In genomic region chr10:42951078-42952045, GRCm38 (mm10) we compare ENCODE assay signal across 11 mouse cellular contexts.
DNase-seq lines count a peak whose midpoint lies in the region; ATAC-seq and TF ChIP-seq lines count a peak whose summit lies in the region.
"Had no signal": no experiment of that assay in that cellular context is flagged by ENCODE, and none has a peak within 500 bp of the region (broad histone marks: within the 10 kb centered on the region; RNA-seq: fewer than 3 reads in every experiment).

No protein-coding gene starts in this region.

- H3K27ac ChIP-seq in intestine, embryonic 15.5 days: no peak overlapping the region
- no peak overlapping the region for H3K27ac ChIP-seq in intestine, postnatal 0 days (ENCODE audit: low read depth, low read length)
- peak overlapping the region; percentile 60 for H3K27ac ChIP-seq in hindbrain, embryonic 11.5 days (ENCODE audit: low read depth, low read length)
- H3K27ac ChIP-seq: macrophage had no signal

- no peak overlapping the region for H3K4me3 ChIP-seq in intestine, embryonic 15.5 days (replicated peaks)
- no peak overlapping the region for H3K4me3 ChIP-seq in intestine, postnatal 0 days (ENCODE audit: low read depth, low read length)
- no peak overlapping the region for H3K4me3 ChIP-seq in hindbrain, embryonic 11.5 days (ENCODE audit: low read depth, low read length)
- no peak overlapping the region for H3K4me3 ChIP-seq in myocyte
- H3K4me3 ChIP-seq: erythroblast, embryonic 14.5 days had no signal

- CTCF ChIA-PET in Patski (lab: Charles Lee): interaction anchor here (1.6 kb wide), 1 partner anchor 36 kb away, joined by 7 read pairs; no protein-coding TSS in a partner anchor

- H3K4me1 ChIP-seq in intestine, embryonic 15.5 days (replicated peaks): peaks cover 6% of the 10 kb centered on the region
- 0 out of 2 replicates have a peak, but pooled peaks cover 3% of the 10 kb centered on the region for H3K4me1 ChIP-seq in intestine, postnatal 0 days (replicated peaks; ENCODE audit: control insufficient read depth, insufficient read depth, low read length)
- H3K4me1 ChIP-seq in hindbrain, embryonic 11.5 days (replicated peaks; ENCODE audit: control insufficient read depth, insufficient read depth, low read length): peaks cover 2% of the 10 kb centered on the region; the same call in 1 of the 2 replicates

- no peak for TF ChIP-seq POLR2A in myocyte (IDR thresholded peaks at IDR 0.05; ENCODE audit: insufficient read length, low read depth)

- no peak overlapping the region for H3ac ChIP-seq in myocyte (ENCODE audit: control insufficient read depth, insufficient read length)

- no peak for TF ChIP-seq CTCF in intestine, postnatal 0 days (IDR thresholded peaks at IDR 0.05; ENCODE audit: low read depth)
- TF ChIP-seq CTCF in Patski (IDR thresholded peaks at IDR 0.05): no peak

- no peak overlapping the region for H3K9ac ChIP-seq in intestine, embryonic 15.5 days
- no peak overlapping the region for H3K9ac ChIP-seq in intestine, postnatal 0 days (ENCODE audit: low read depth, low read length)
- H3K9ac ChIP-seq in hindbrain, embryonic 11.5 days (ENCODE audit: low read depth, low read length): no peak overlapping the region

- WGBS in intestine, embryonic 15.5 days: 61% methylated on average over 20 of the region's 20 CpGs
- WGBS in intestine, postnatal 0 days: 63% methylated on average over 20 of the region's 20 CpGs
- 57% methylated on average over 20 of the region's 20 CpGs for WGBS in hindbrain, embryonic 11.5 days

- no peak overlapping the region for H3K4me2 ChIP-seq in intestine, embryonic 15.5 days (replicated peaks)
- H3K4me2 ChIP-seq in intestine, postnatal 0 days (replicated peaks; ENCODE audit: low read depth): no peak overlapping the region
- no peak overlapping the region for H3K4me2 ChIP-seq in hindbrain, embryonic 11.5 days (replicated peaks; ENCODE audit: low read depth, low read length)
- peak overlapping the region; percentile 72 for H3K4me2 ChIP-seq in myocyte (ENCODE audit: low read depth)

- H3K27me3 ChIP-seq in intestine, embryonic 15.5 days (replicated peaks): no peaks in the 10 kb centered on the region
- no peaks in the 10 kb centered on the region for H3K27me3 ChIP-seq in intestine, postnatal 0 days (replicated peaks; ENCODE audit: control insufficient read depth, insufficient read depth, low read length)
- H3K27me3 ChIP-seq in Patski (peaks cover 9% of the 10 kb centered on the region), myocyte (ENCODE audit: control insufficient read depth, insufficient read depth, insufficient read length) (no peaks in the 10 kb centered on the region)
- no peaks in the 10 kb centered on the region for H3K27me3 ChIP-seq in hindbrain, embryonic 11.5 days (ENCODE audit: control insufficient read depth, insufficient read depth, low read length)

- ATAC-seq in intestine, embryonic 15.5 days: peak; percentile 21; the same call in 1 of the 2 replicates
- ATAC-seq in intestine, postnatal 0 days: no peak
- peak; percentile 60 for ATAC-seq in Patski
- peak; percentile 53 for ATAC-seq in hindbrain, embryonic 11.5 days (ENCODE audit: low FRiP score)

- H3K9me3 ChIP-seq in intestine, embryonic 15.5 days: no peaks in the 10 kb centered on the region
- no peaks in the 10 kb centered on the region for H3K9me3 ChIP-seq in intestine, postnatal 0 days (ENCODE audit: control insufficient read depth)
- no peaks in the 10 kb centered on the region for H3K9me3 ChIP-seq in hindbrain, embryonic 11.5 days (ENCODE audit: control insufficient read depth, low read length)

- in situ Hi-C loops in Patski (cut with MboI; ENCODE audit: low pct_unique_long_range_greater_than_20kb): no loop called here

- DNase-seq in Patski (ENCODE audit: low read depth, low spot score): no peak
- no peak for DNase-seq in hindbrain, embryonic 11.5 days (ENCODE audit: low spot score)
- no peak for DNase-seq in thymus, adult 18-20 months
- no peak for DNase-seq in thymus, postnatal 14 days
- no peak for DNase-seq in cerebellum, adult 11-12 months
- DNase-seq: heart, postnatal 14 days had no signal

- no peaks in the 10 kb centered on the region for H3K79me2 ChIP-seq in myocyte (ENCODE audit: control insufficient read depth, insufficient read depth)

- H3K36me3 ChIP-seq in intestine, embryonic 15.5 days: no peaks in the 10 kb centered on the region; the same call in 1 of the 2 replicates
- peaks cover 30% of the 10 kb centered on the region for H3K36me3 ChIP-seq in intestine, postnatal 0 days (ENCODE audit: control insufficient read depth, insufficient read depth)
- H3K36me3 ChIP-seq in hindbrain, embryonic 11.5 days (ENCODE audit: control insufficient read depth, insufficient read depth, low read length): no peaks in the 10 kb centered on the region
- H3K36me3 ChIP-seq in myocyte (ENCODE audit: control insufficient read depth, insufficient read depth): no peaks in the 10 kb centered on the region

- POLR2A ChIA-PET in Patski (lab: Charles Lee): no interaction called here

TF ChIP-seq in myocyte, 11 proteins besides CTCF, POLR2A, EP300 and RAD21:
- peak in 2 of 3 experiments; percentile 81 to 90 for TF ChIP-seq MYOD1 (IDR thresholded peaks at IDR 0.05; ENCODE audit: control insufficient read depth in 1 of 3, insufficient read length in 2 of 3, low read depth in 2 of 3)
- TF ChIP-seq MYOG (IDR thresholded peaks at IDR 0.05; ENCODE audit: control insufficient read depth in 1 of 3, insufficient read depth in 1 of 3, insufficient read length in 2 of 3, low read depth in 2 of 3): peak in 2 of 3 experiments; percentile 18 to 60
- peak; percentile 29 for TF ChIP-seq TCF12 (IDR thresholded peaks at IDR 0.05; ENCODE audit: insufficient read depth, poor library complexity, severe bottlenecking)
- peak; percentile 87 for TF ChIP-seq USF1 (IDR thresholded peaks at IDR 0.05; ENCODE audit: low read depth)
- TF ChIP-seq SRF (IDR thresholded peaks at IDR 0.05; ENCODE audit: control insufficient read depth, insufficient read length, low read depth): no peak
- no peak for TF ChIP-seq CEBPB (IDR thresholded peaks at IDR 0.05; ENCODE audit: insufficient read depth, poor library complexity, severe bottlenecking)
